Mouse (Mus musculus) cortical plate, adult 2 months (tissue): Measurements from ENCODE around the gene Auts2.

Source experiments
- CTCF ChIP-seq: fragments of 200-500 bp; IDR thresholded peaks from 2 replicates; pipeline ENCODE4 v1.5.1; 2011; ENCODE audit warnings: mild to moderate bottlenecking, control low read depth, low read length; ENCODE audit not compliant: insufficient read depth; ENCODE audit errors: extremely low read depth
- POLR2A ChIP-seq: fragments of 200-500 bp; IDR thresholded peaks from 2 replicates; pipeline ENCODE4 v1.6.1; 2011; ENCODE audit warnings: mild to moderate bottlenecking, low read length, control low read depth; ENCODE audit not compliant: insufficient read depth; ENCODE audit errors: extremely low read depth

GRCm38 (mm10) chr5:132337677-132338076, 205.5 kb downstream of the Auts2 start:
- TF ChIP-seq POLR2A (no peak), CTCF (no peak)
